In the genomic region with DNA sequence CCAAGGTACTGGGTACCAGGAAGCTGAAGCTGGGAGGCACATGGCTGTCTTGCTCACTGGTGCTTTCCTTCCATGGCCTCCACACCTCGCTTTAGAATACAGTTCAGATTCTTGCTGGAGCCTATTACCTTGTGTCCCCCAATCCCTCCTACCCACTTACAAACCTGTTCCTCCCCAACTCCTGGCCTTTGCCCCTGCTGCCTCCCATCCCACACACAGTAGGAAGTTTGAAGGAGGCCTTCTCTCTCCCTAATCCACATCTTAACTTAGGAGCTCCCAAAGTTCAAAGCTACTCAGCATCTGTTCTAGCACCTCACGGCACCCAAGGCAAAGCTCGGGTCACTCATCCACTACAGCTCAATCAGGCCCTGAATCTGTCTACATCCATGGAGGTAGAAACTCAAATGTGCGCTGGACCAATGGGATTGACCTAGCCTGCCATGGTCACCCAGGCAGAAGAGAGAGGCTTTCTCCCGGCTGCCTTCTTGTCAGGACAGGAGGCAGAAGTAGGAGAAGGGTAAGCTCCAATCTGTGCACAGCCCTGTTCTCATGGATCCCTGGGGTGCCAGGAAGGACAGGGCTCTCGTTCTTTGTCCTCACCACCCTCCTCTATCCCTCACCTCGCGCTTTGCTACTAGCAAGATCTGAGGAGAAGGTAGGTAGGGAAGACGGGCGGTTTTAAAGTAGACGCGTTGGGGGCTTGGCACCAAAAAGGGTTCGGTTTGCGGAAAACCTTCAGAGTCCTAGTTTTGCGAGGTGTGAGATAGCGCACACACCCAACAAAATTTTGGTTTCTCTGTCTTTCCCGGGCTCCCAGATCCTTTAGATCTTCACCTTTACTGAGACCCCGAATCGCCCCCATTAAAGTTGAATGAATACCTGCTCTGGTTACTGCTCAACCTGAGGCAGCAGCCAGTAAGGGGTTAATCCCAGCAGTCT, we compare ENCODE assay signal across 8 mouse cellular contexts. TPM values are rescaled to one million over a fixed set of nuclear protein-coding genes. Genes with fewer than 3 reads are reported as not detected.
A peak's percentile ranks its signal among the peaks of the same experiment; 100 is the strongest.
DNase-seq lines count a peak whose midpoint lies in the region; ATAC-seq lines count a peak whose summit lies in the region.

No protein-coding gene starts in this region.

- peak overlapping the region; percentile 65 for H3K9ac ChIP-seq in embryonic facial prominence, embryonic 15.5 days
- H3K9ac ChIP-seq in intestine, embryonic 14.5 days (ENCODE audit: low read length) = peak overlapping the region; percentile 66
- peak overlapping the region; percentile 76 for H3K9ac ChIP-seq in midbrain, embryonic 13.5 days (replicated peaks)

- peak; percentile 78 for DNase-seq in heart, embryonic 10.5 days (ENCODE audit: low spot score)
- no peak for DNase-seq in heart, postnatal 4 days
- DNase-seq in MN1 (ENCODE audit: low spot score) = peak; percentile 30
- no peak for DNase-seq in intestine, embryonic 14.5 days (ENCODE audit: low spot score)
- no peak for DNase-seq in spleen, postnatal 36 days (ENCODE audit: low spot score in 2 of 2)
- no peak for DNase-seq in urinary bladder, adult 18-20 months (ENCODE audit: low spot score in 2 of 2)

- H3K4me1 ChIP-seq in heart, embryonic 10.5 days = peaks cover 15% of the 10 kb centered on the region
- peaks cover 20% of the 10 kb centered on the region for H3K4me1 ChIP-seq in embryonic facial prominence, embryonic 15.5 days
- peaks cover 11% of the 10 kb centered on the region for H3K4me1 ChIP-seq in intestine, embryonic 14.5 days (replicated peaks; ENCODE audit: control insufficient read depth, insufficient read depth, low read length)
- peaks cover 22% of the 10 kb centered on the region for H3K4me1 ChIP-seq in midbrain, embryonic 13.5 days (replicated peaks)

- peaks cover 23% of the 10 kb centered on the region; the same call in 1 of the 2 replicates for H3K36me3 ChIP-seq in heart, embryonic 10.5 days
- peaks cover 18% of the 10 kb centered on the region for H3K36me3 ChIP-seq in embryonic facial prominence, embryonic 15.5 days
- H3K36me3 ChIP-seq in intestine, embryonic 14.5 days (ENCODE audit: control insufficient read depth, insufficient read depth, low read length) = peaks cover 10% of the 10 kb centered on the region; the same call in 1 of the 2 replicates
- H3K36me3 ChIP-seq in midbrain, embryonic 13.5 days = peaks cover 23% of the 10 kb centered on the region

- H3K27ac ChIP-seq in heart, embryonic 10.5 days = peak overlapping the region; percentile 89
- H3K27ac ChIP-seq in embryonic facial prominence, embryonic 15.5 days (replicated peaks) = peak overlapping the region; percentile 79
- H3K27ac ChIP-seq in intestine, embryonic 14.5 days (ENCODE audit: low read depth) = peak overlapping the region; percentile 90
- H3K27ac ChIP-seq in midbrain, embryonic 13.5 days = peak overlapping the region; percentile 92

- H3K4me3 ChIP-seq in heart, embryonic 10.5 days = peak overlapping the region; percentile 66
- peak overlapping the region; percentile 49 for H3K4me3 ChIP-seq in embryonic facial prominence, embryonic 15.5 days (replicated peaks)
- H3K4me3 ChIP-seq in intestine, embryonic 14.5 days (ENCODE audit: low read depth, low read length) = peak overlapping the region; percentile 45
- peak overlapping the region; percentile 57 for H3K4me3 ChIP-seq in midbrain, embryonic 13.5 days (replicated peaks)

- no peak; the same call in 1 of the 2 replicates for ATAC-seq in embryonic facial prominence, embryonic 15.5 days (ENCODE audit: insufficient number of reproducible peaks, low FRiP score, low TSS enrichment, low read depth)
- no peak for ATAC-seq in intestine, embryonic 14.5 days (replicated peaks; ENCODE audit: low FRiP score, low TSS enrichment, low read depth)
- ATAC-seq in midbrain, embryonic 13.5 days = peak; percentile 37

- H3K27me3 ChIP-seq in heart, embryonic 10.5 days (ENCODE audit: insufficient read depth, poor library complexity, severe bottlenecking) = no peaks in the 10 kb centered on the region
- no peaks in the 10 kb centered on the region for H3K27me3 ChIP-seq in embryonic facial prominence, embryonic 15.5 days
- no peaks in the 10 kb centered on the region for H3K27me3 ChIP-seq in intestine, embryonic 14.5 days (replicated peaks; ENCODE audit: control insufficient read depth, insufficient read depth, low read length)
- H3K27me3 ChIP-seq in midbrain, embryonic 13.5 days = 0 out of 2 replicates have a peak, but pooled peaks cover 2% of the 10 kb centered on the region

- H3K4me2 ChIP-seq in embryonic facial prominence, embryonic 15.5 days (replicated peaks) = peak overlapping the region; percentile 76
- peak overlapping the region; percentile 78 for H3K4me2 ChIP-seq in intestine, embryonic 14.5 days (ENCODE audit: low read length)
- peak overlapping the region; percentile 81 for H3K4me2 ChIP-seq in midbrain, embryonic 13.5 days (replicated peaks)

- no peaks in the 10 kb centered on the region for H3K9me3 ChIP-seq in heart, embryonic 10.5 days
- no peaks in the 10 kb centered on the region for H3K9me3 ChIP-seq in embryonic facial prominence, embryonic 15.5 days (replicated peaks)
- no peaks in the 10 kb centered on the region for H3K9me3 ChIP-seq in intestine, embryonic 14.5 days (ENCODE audit: control insufficient read depth, low read length)
- H3K9me3 ChIP-seq in midbrain, embryonic 13.5 days = no peaks in the 10 kb centered on the region

- WGBS in heart, embryonic 10.5 days = 7% methylated on average over 19 of the region's 19 CpGs
- 8% methylated on average over 19 of the region's 19 CpGs for WGBS in embryonic facial prominence, embryonic 15.5 days
- 8% methylated on average over 19 of the region's 19 CpGs for WGBS in intestine, embryonic 14.5 days
- 9% methylated on average over 19 of the region's 19 CpGs for WGBS in midbrain, embryonic 13.5 days

RNA-seq across cellular contexts. Expression of a gene that starts 0.6 kb away (rescaled TPM):
- polyA plus RNA-seq in heart, embryonic 10.5 days (2016; fragmentation: Nextera tagmentation; extraction: Ambion mirVana) = 4.5 TPM in 2 replicates
- total RNA-seq in heart, postnatal 4 days (2021) = 1 to 10 TPM; 3.5 to 5.0 TPM
- 9.8 and 9.9 TPM in 2 replicates for polyA plus RNA-seq in embryonic facial prominence, embryonic 15.5 days (2015; fragmentation: Nextera tagmentation; extraction: Ambion mirVana)
- polyA plus RNA-seq in intestine, embryonic 14.5 days (2014; fragmentation: Nextera tagmentation; extraction: Ambion mirVana) = 6.3 and 7.8 TPM in 2 replicates
- polyA plus RNA-seq in midbrain, embryonic 13.5 days (2015; fragmentation: Nextera tagmentation; extraction: Ambion mirVana) = 10.4 TPM in 2 replicates

RNA-seq across cellular contexts. Expression of a gene that starts 10.7 kb away (rescaled TPM):
- 79.9 and 92.8 TPM in 2 replicates for polyA plus RNA-seq in heart, embryonic 10.5 days (2016; fragmentation: Nextera tagmentation; extraction: Ambion mirVana)
- total RNA-seq in heart, postnatal 4 days (2021) = 10 to 100 TPM; 31.1 to 33.0 TPM
- 97.6 and 105 TPM in 2 replicates for polyA plus RNA-seq in embryonic facial prominence, embryonic 15.5 days (2015; fragmentation: Nextera tagmentation; extraction: Ambion mirVana)
- 94.0 and 107 TPM in 2 replicates for polyA plus RNA-seq in intestine, embryonic 14.5 days (2014; fragmentation: Nextera tagmentation; extraction: Ambion mirVana)
- polyA plus RNA-seq in midbrain, embryonic 13.5 days (2015; fragmentation: Nextera tagmentation; extraction: Ambion mirVana) = 169 and 177 TPM in 2 replicates

RNA-seq across cellular contexts. Expression of a gene that starts 17.0 kb away (rescaled TPM):
- 73.7 and 78.3 TPM in 2 replicates for polyA plus RNA-seq in heart, embryonic 10.5 days (2016; fragmentation: Nextera tagmentation; extraction: Ambion mirVana)
- 10 to 100 TPM; 58.8 to 68.4 TPM for total RNA-seq in heart, postnatal 4 days (2021)
- 72.5 and 78.0 TPM in 2 replicates for polyA plus RNA-seq in embryonic facial prominence, embryonic 15.5 days (2015; fragmentation: Nextera tagmentation; extraction: Ambion mirVana)
- 35.4 and 41.8 TPM in 2 replicates for polyA plus RNA-seq in intestine, embryonic 14.5 days (2014; fragmentation: Nextera tagmentation; extraction: Ambion mirVana)
- 69.3 and 70.0 TPM in 2 replicates for polyA plus RNA-seq in midbrain, embryonic 13.5 days (2015; fragmentation: Nextera tagmentation; extraction: Ambion mirVana)

Comparison
In these comparisons a context has a peak if more than half of its experiments do, and no peak if none do; other contexts are left out.
1. DNase-seq: peak in heart, embryonic 10.5 days (single experiment) and MN1 (single experiment); none in heart, postnatal 4 days (single experiment), intestine, embryonic 14.5 days (single experiment), spleen, postnatal 36 days (0 of 2) and urinary bladder, adult 18-20 months (0 of 2).
2. Peak in every context shown above with its lines, with median percentiles within 50 percentile points of each other: H3K27ac ChIP-seq, H3K4me3 ChIP-seq, H3K4me2 ChIP-seq and H3K9ac ChIP-seq.